ENCODE assay signal across 24 mouse cellular contexts in the genomic region with DNA sequence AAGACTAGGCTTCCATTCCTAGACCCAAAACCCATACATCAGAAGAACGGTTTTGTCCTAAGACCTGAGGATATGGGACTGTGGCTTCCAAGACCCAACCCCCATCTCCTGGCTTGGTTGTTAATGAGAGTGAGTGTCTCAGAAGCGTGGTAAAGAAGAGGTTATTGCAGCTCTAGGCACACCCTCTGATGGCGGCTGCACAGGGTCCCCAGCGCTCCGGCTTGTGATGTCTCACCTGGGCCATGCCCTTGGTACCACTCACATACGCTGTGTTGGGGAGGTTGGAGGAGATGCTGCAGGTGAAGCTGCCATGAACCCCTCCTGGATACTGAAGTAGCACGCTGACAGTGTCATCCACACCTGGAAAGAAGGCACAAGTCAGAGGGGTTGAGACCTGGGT. TPM values are rescaled to one million over a fixed set of nuclear protein-coding genes. Genes with fewer than 3 reads are reported as not detected.
DNase-seq lines count a peak whose midpoint lies in the region; ATAC-seq and TF ChIP-seq lines count a peak whose summit lies in the region.
"Had no signal": no experiment of that assay in that cellular context is flagged by ENCODE, and none has a peak within 500 bp of the region (broad histone marks: within the 10 kb centered on the region; RNA-seq: fewer than 3 reads in every experiment).

No protein-coding gene starts in this region.

- no peak overlapping the region for H3K27ac ChIP-seq in embryonic facial prominence, embryonic 11.5 days (replicated peaks; ENCODE audit: low read depth, low read length)
- H3K27ac ChIP-seq in embryonic facial prominence, embryonic 10.5 days (replicated peaks), result no peak overlapping the region
- no peak overlapping the region for H3K27ac ChIP-seq in ES-E14 (ENCODE audit: insufficient read depth, low read depth, low read length, poor library complexity, severe bottlenecking)

- 94% methylated on average over 7 of the region's 7 CpGs for WGBS in embryonic facial prominence, embryonic 11.5 days
- WGBS in embryonic facial prominence, embryonic 10.5 days, result 94% methylated on average over 7 of the region's 7 CpGs

- no peaks in the 10 kb centered on the region for H3K4me1 ChIP-seq in embryonic facial prominence, embryonic 11.5 days (ENCODE audit: control insufficient read depth, insufficient read depth, low read length)
- H3K4me1 ChIP-seq in embryonic facial prominence, embryonic 10.5 days, result 0 out of 2 replicates have a peak, but pooled peaks cover 6% of the 10 kb centered on the region
- peaks cover 2 to 8% of the 10 kb centered on the region in 2 experiments; a peak in 2 of 4 replicates for H3K4me1 ChIP-seq in ES-E14 (ENCODE audit: control insufficient read depth in 2 of 2, insufficient read depth in 2 of 2, low read length in 2 of 2, poor library complexity in 1 of 2)

- H3K27me3 ChIP-seq in embryonic facial prominence, embryonic 11.5 days (ENCODE audit: control insufficient read depth, insufficient read depth, low read length), result no peaks in the 10 kb centered on the region
- no peaks in the 10 kb centered on the region for H3K27me3 ChIP-seq in embryonic facial prominence, embryonic 10.5 days (replicated peaks; ENCODE audit: low read depth, poor library complexity, severe bottlenecking)
- H3K27me3 ChIP-seq: CH12.LX, Patski had no signal

- no peak overlapping the region for H3K9ac ChIP-seq in embryonic facial prominence, embryonic 11.5 days (replicated peaks; ENCODE audit: low read length)
- H3K9ac ChIP-seq in ES-E14 (ENCODE audit: insufficient read depth, low read depth, low read length, poor library complexity, severe bottlenecking), result peak overlapping the region; percentile 5; the same call in 1 of the 2 replicates

- intact Hi-C loops in heart, postnatal 36 days (cut with DNase I), result no loop called here

- in situ Hi-C loops in ES-E14 (cut with MboI; ENCODE audit: low sequenced_read_pairs in 2 of 2, unreplicated experiment in 2 of 2), result loop anchor here in 1 of 2 experiments (10.0 kb wide), 1 partner anchor 116 kb away; no protein-coding TSS in a partner anchor

- DNase-seq in embryonic facial prominence, embryonic 11.5 days (ENCODE audit: low spot score), result no peak
- no peak for DNase-seq in embryonic facial prominence, embryonic 10.5 days (ENCODE audit: low spot score)
- DNase-seq in heart, adult 11 months, result peak; percentile 92
- no peak for DNase-seq in heart, postnatal 36 days
- no peak for DNase-seq in ES-E14 (ENCODE audit: low read depth, low spot score)
- DNase-seq in kidney, adult 8-10 months, result no peak
- DNase-seq: adrenal gland, adult 2 months; adrenal gland, adult 8-10 months; adrenal gland, postnatal 10 days; adrenal gland, postnatal 14 days; adrenal gland, postnatal 25 days; adrenal gland, postnatal 36 days; B cell, adult 2 months; cerebellum, adult 11 months; cerebellum, adult 11-12 months; cerebellum, adult 18-20 months; cerebellum, adult 2 months had no signal

- H3K4me3 ChIP-seq in embryonic facial prominence, embryonic 11.5 days (ENCODE audit: low read depth, low read length), result no peak overlapping the region
- no peak overlapping the region for H3K4me3 ChIP-seq in embryonic facial prominence, embryonic 10.5 days
- H3K4me3 ChIP-seq in ES-E14 (ENCODE audit: insufficient read depth in 1 of 2, low read depth in 1 of 2, low read length in 2 of 2, poor library complexity in 1 of 2, severe bottlenecking in 1 of 2), result no peak overlapping the region

- no peaks in the 10 kb centered on the region for H3K9me3 ChIP-seq in embryonic facial prominence, embryonic 11.5 days (replicated peaks; ENCODE audit: control insufficient read depth, low read length)
- H3K9me3 ChIP-seq in embryonic facial prominence, embryonic 10.5 days, result no peaks in the 10 kb centered on the region
- H3K9me3 ChIP-seq in ES-E14 (ENCODE audit: control insufficient read depth, insufficient read depth, low read depth, low read length), result no peaks in the 10 kb centered on the region
- H3K9me3 ChIP-seq: G1E had no signal

- no peak overlapping the region for H3K4me2 ChIP-seq in embryonic facial prominence, embryonic 11.5 days (ENCODE audit: low read depth, low read length)

- no peaks in the 10 kb centered on the region for H3K36me3 ChIP-seq in embryonic facial prominence, embryonic 11.5 days (replicated peaks; ENCODE audit: control insufficient read depth, insufficient read depth, low read depth, low read length)
- H3K36me3 ChIP-seq in embryonic facial prominence, embryonic 10.5 days (replicated peaks), result peaks cover 9% of the 10 kb centered on the region
- peaks cover 11% of the 10 kb centered on the region; the same call in 1 of the 2 replicates for H3K36me3 ChIP-seq in ES-E14 (ENCODE audit: control insufficient read depth, insufficient read depth, low read length, poor library complexity, severe bottlenecking)

- 0 out of 2 replicates have a peak, but pooled peaks have one; percentile 4 for ATAC-seq in embryonic facial prominence, embryonic 11.5 days (replicated peaks; ENCODE audit: insufficient number of reproducible peaks, low FRiP score, low TSS enrichment, low read depth)
- ATAC-seq: activated CD4-positive, CD25-positive, alpha-beta regulatory T cell, adult 4 months; CD4-positive, CD25-positive, alpha-beta regulatory T cell, adult 4 months; Patski had no signal

TF ChIP-seq in ES-E14, 5 proteins besides CTCF, POLR2A, EP300 and RAD21:
- no peak for TF ChIP-seq ZC3H11A (IDR thresholded peaks at IDR 0.05; ENCODE audit: borderline replicate concordance, low read depth, low read length)
- TF ChIP-seq MAFK (IDR thresholded peaks at IDR 0.05; ENCODE audit: insufficient read depth, low read depth, low read length), result no peak
- no peak for TF ChIP-seq HCFC1 (IDR thresholded peaks at IDR 0.05; ENCODE audit: borderline replicate concordance, insufficient read depth, low read length)
- no peak for TF ChIP-seq CHD2 (IDR thresholded peaks at IDR 0.05; ENCODE audit: low read depth, low read length)
- TF ChIP-seq ZNF384 (IDR thresholded peaks at IDR 0.05; ENCODE audit: low read depth, low read length), result no peak

RNA-seq across cellular contexts. Expression of a gene that starts 2.9 kb away (rescaled TPM):
- polyA plus RNA-seq in embryonic facial prominence, embryonic 11.5 days (2014; fragmentation: Nextera tagmentation; extraction: Ambion mirVana), result 0.43 and 0.95 TPM in 2 replicates
- polyA plus RNA-seq in embryonic facial prominence, embryonic 10.5 days (2016; fragmentation: Nextera tagmentation; extraction: Ambion mirVana), result 0.93 and 1.4 TPM in 2 replicates
- under 1 TPM in 1 of 2 experiments, not detected in 1; 0.16 TPM for total RNA-seq in heart, postnatal 36 days (2021)
- 2.6 TPM in 2 replicates for total RNA-seq in ES-E14 (2012; rRNA removed)
- polyA plus RNA-seq: C2C12; cerebellum, adult 2 months had no signal

RNA-seq across cellular contexts. Expression of a gene that starts 7.8 kb away (rescaled TPM):
- not detected in 2 replicates for polyA plus RNA-seq in embryonic facial prominence, embryonic 11.5 days (2014; fragmentation: Nextera tagmentation; extraction: Ambion mirVana)
- not detected in 2 replicates for polyA plus RNA-seq in embryonic facial prominence, embryonic 10.5 days (2016; fragmentation: Nextera tagmentation; extraction: Ambion mirVana)
- 1 to 10 TPM; 5.4 to 5.8 TPM for total RNA-seq in heart, postnatal 36 days (2021)
- 0.71 TPM in 1 of 2 replicates, not detected in the other for total RNA-seq in ES-E14 (2012; rRNA removed)
- total RNA-seq: G1E, MEL had no signal
- polyA plus RNA-seq: activated CD4-positive, CD25-positive, alpha-beta regulatory T cell, adult 4 months; adrenal gland, adult 2 months; C2C12; cerebellum, adult 2 months; G1E; Patski had no signal

RNA-seq across cellular contexts. Expression of a gene that starts 9.8 kb away (rescaled TPM):
- polyA plus RNA-seq in embryonic facial prominence, embryonic 11.5 days (2014; fragmentation: Nextera tagmentation; extraction: Ambion mirVana), result 2.6 and 3.1 TPM in 2 replicates
- 5.7 and 7.4 TPM in 2 replicates for polyA plus RNA-seq in embryonic facial prominence, embryonic 10.5 days (2016; fragmentation: Nextera tagmentation; extraction: Ambion mirVana)
- total RNA-seq in heart, postnatal 36 days (2021), result 1 to 10 TPM; 7.6 to 7.7 TPM
- 3.6 and 5.3 TPM in 2 replicates for total RNA-seq in ES-E14 (2012; rRNA removed)

RNA-seq across cellular contexts. Expression of a gene that starts 12.1 kb away (rescaled TPM):
- 151 and 168 TPM in 2 replicates for polyA plus RNA-seq in embryonic facial prominence, embryonic 11.5 days (2014; fragmentation: Nextera tagmentation; extraction: Ambion mirVana)
- polyA plus RNA-seq in embryonic facial prominence, embryonic 10.5 days (2016; fragmentation: Nextera tagmentation; extraction: Ambion mirVana), result 243 and 247 TPM in 2 replicates
- total RNA-seq in heart, postnatal 36 days (2021), result 10 to 100 TPM; 26.9 to 28.5 TPM
- total RNA-seq in ES-E14 (2012; rRNA removed), result 388 and 591 TPM in 2 replicates

RNA-seq across cellular contexts. Expression of a gene that starts 19.1 kb away (rescaled TPM):
- 4,830 and 5,123 TPM in 2 replicates for polyA plus RNA-seq in embryonic facial prominence, embryonic 11.5 days (2014; fragmentation: Nextera tagmentation; extraction: Ambion mirVana)
- 5,460 and 5,734 TPM in 2 replicates for polyA plus RNA-seq in embryonic facial prominence, embryonic 10.5 days (2016; fragmentation: Nextera tagmentation; extraction: Ambion mirVana)
- total RNA-seq in heart, postnatal 36 days (2021), result 100 to 1,000 TPM; 246 to 262 TPM
- 398 and 408 TPM in 2 replicates for total RNA-seq in ES-E14 (2012; rRNA removed)
